Mouse (Mus musculus) ES-E14 (cell line): Measurements from ENCODE around the gene Cnot3.

ENCODE experiments used
- MAFK ChIP-seq: IDR thresholded peaks from 2 replicates; pipeline ENCODE4 v1.6.1; 2014; ENCODE audit warnings: mild to moderate bottlenecking, low read depth, low read length, inconsistent platforms; ENCODE audit not compliant: insufficient read depth
- ZC3H11A ChIP-seq: IDR thresholded peaks from 2 replicates; pipeline ENCODE4 v1.6.1; 2012; ENCODE audit warnings: low read depth, mild to moderate bottlenecking, inconsistent platforms, low read length, borderline replicate concordance
- ZNF384 ChIP-seq: IDR thresholded peaks from 2 replicates; pipeline ENCODE4 v1.6.1; 2012; ENCODE audit warnings: low read depth, low read length, inconsistent platforms

DNA sequence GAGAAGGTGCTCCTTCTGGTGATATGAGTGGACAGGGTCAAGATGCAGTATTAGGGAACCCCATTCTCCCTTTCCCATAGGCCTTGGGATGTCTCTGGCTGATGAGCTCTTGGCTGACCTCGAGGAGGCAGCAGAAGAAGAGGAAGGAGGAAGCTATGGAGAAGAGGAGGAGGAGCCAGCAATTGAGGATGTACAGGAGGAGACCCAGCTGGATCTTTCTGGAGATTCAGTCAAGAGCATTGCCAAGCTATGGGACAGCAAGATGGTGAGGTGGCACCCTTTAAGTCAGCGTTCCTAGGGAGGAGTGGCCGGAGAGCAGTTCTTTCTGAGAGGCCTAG lies 14.6 kb upstream of the Cnot3 start:
- TF ChIP-seq ZNF384 (no peak), ZC3H11A (no peak), MAFK (no peak)
